Mouse (Mus musculus): ENCODE results near the gene Grm1. TPM values are rescaled to one million over a fixed set of nuclear protein-coding genes. Genes with fewer than 3 reads are reported as not detected.

The Grm1 gene
- polyA plus RNA-seq, 1 experiment from 2014 or later, result 0.64 TPM

DNA sequence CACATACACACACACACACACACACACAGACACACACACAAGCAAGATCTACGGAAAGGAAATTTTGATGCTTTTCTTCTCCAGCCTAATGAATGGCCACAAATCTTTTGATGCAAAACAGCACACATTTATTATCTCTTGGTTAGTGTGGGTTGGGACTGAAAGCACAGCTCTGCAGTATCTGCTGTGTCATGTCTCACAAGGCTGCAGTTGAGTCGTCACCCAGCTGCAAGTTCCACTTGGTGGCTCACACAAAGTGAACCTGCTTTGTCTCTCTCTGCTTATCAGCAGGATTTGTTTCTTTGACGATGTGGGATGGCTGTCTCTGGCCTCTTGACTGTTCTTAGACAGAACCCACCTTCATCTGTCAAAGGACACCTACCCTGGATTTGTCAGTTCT, 68.5 kb downstream of the Grm1 start:
- Histone ChIP-seq H3K4me1 (replicated peaks; ENCODE audit: control insufficient read depth, insufficient read depth, low read length) (no peaks in the 10 kb centered on the region), H3K27me3 (ENCODE audit: control insufficient read depth, insufficient read depth, low read length) (no peaks in the 10 kb centered on the region), H3K4me3 (ENCODE audit: low read depth, low read length) (no peak overlapping the region), H3K36me3 (ENCODE audit: control insufficient read depth, insufficient read depth, low read length) (no peaks in the 10 kb centered on the region), H3K27ac (ENCODE audit: low read depth, low read length) (no peak overlapping the region), H3K4me2 (ENCODE audit: low read depth, low read length, severe bottlenecking) (no peak overlapping the region), H3K9ac (ENCODE audit: low read length) (no peak overlapping the region), H3K9me3 (ENCODE audit: control insufficient read depth, low read length) (no peaks in the 10 kb centered on the region)
- DNase-seq (ENCODE audit: low spot score) (no peak), ATAC-seq (replicated peaks; ENCODE audit: low FRiP score) (no peak)
- 64% methylated on average over 3 of the region's 3 CpGs for WGBS

DNA sequence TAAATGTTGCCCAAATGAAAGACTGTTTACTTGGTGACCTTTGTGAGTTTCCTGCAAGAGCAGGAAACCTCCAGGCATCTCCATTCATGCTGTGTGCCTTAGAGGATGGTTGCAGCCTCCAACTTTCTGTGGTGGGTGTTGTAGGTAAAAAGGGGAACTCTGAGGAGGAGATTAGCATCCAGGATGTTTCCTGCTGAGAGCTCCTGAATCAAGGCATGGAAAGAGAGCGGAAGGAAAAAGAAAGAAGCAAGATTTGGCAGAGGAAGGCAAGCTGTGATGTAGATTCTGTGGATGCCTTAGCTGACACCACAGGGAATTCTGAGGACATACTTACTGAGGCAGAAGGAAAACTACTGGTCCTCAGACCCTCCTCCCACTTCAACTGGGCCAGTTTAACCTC, 85.4 kb downstream of the Grm1 start:
- no peaks in the 10 kb centered on the region for H3K4me1 ChIP-seq (replicated peaks; ENCODE audit: control insufficient read depth, insufficient read depth, low read length)
- H3K27me3 ChIP-seq (ENCODE audit: control insufficient read depth, insufficient read depth, low read length), result no peaks in the 10 kb centered on the region
- no peaks in the 10 kb centered on the region for H3K9me3 ChIP-seq (ENCODE audit: control insufficient read depth, low read length)
- no peak overlapping the region for H3K4me3 ChIP-seq (ENCODE audit: low read depth, low read length)
- ATAC-seq (replicated peaks; ENCODE audit: low FRiP score) (no peak), DNase-seq (ENCODE audit: low spot score) (no peak)
- no peak overlapping the region for H3K9ac ChIP-seq (ENCODE audit: low read length)
- no peak overlapping the region for H3K27ac ChIP-seq (ENCODE audit: low read depth, low read length)
- no peak overlapping the region for H3K4me2 ChIP-seq (ENCODE audit: low read depth, low read length, severe bottlenecking)
- WGBS, result 22% methylated on average over 1 of the region's 1 CpGs
- H3K36me3 ChIP-seq (ENCODE audit: control insufficient read depth, insufficient read depth, low read length), result no peaks in the 10 kb centered on the region

DNA sequence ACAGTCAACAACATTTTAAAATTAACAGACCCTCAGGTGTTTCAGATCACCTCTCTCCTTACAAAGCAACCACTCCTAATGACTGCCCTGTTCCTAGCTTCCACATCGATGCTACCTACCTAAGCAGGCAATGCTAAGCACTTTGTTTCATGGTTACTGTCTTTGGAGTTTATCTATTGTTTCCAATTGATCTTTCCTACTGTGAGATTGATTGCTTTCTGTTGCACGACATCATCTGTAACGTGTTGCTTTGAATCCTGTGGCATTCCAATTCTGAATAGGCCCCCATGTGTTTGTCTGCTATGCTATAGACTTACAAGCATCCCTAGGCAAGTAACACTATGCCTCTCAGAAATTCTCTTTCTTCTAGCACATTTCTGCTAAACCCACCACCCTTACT, 90.4 kb downstream of the Grm1 start:
- Histone ChIP-seq H3K36me3 (ENCODE audit: control insufficient read depth, insufficient read depth, low read length) (no peaks in the 10 kb centered on the region), H3K27me3 (ENCODE audit: control insufficient read depth, insufficient read depth, low read length) (no peaks in the 10 kb centered on the region), H3K27ac (ENCODE audit: low read depth, low read length) (no peak overlapping the region), H3K9ac (ENCODE audit: low read length) (no peak overlapping the region), H3K9me3 (ENCODE audit: control insufficient read depth, low read length) (no peaks in the 10 kb centered on the region), H3K4me1 (replicated peaks; ENCODE audit: control insufficient read depth, insufficient read depth, low read length) (no peaks in the 10 kb centered on the region), H3K4me3 (ENCODE audit: low read depth, low read length) (no peak overlapping the region), H3K4me2 (ENCODE audit: low read depth, low read length, severe bottlenecking) (no peak overlapping the region)
- ATAC-seq (replicated peaks; ENCODE audit: low FRiP score) (no peak), DNase-seq (ENCODE audit: low spot score) (no peak)
- 53% methylated on average over 3 of the region's 3 CpGs for WGBS

DNA sequence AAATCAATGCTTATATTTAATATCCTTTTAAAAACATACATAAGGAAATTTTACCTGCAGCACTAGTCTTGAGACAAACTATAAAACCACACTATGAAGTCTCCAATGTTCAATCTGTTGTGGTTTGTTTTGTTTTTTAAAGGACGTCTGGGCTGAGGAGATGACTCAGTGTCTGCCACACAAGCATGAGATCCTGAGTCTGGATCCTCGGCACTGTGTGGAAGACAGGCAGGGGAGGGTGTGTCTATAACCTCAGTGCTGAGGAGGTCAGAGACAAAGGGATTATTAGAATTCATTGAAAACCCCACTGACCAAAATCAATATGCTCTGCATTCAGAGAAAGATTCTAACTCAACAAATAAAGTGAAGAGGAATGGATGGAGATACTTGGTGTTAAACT, 110.8 kb downstream of the Grm1 start:
- DNase-seq (ENCODE audit: low spot score) (no peak), ATAC-seq (replicated peaks; ENCODE audit: low FRiP score) (no peak)
- no peaks in the 10 kb centered on the region for H3K27me3 ChIP-seq (ENCODE audit: control insufficient read depth, insufficient read depth, low read length)
- H3K9me3 ChIP-seq (ENCODE audit: control insufficient read depth, low read length), result no peaks in the 10 kb centered on the region
- H3K27ac ChIP-seq (ENCODE audit: low read depth, low read length), result no peak overlapping the region
- H3K9ac ChIP-seq (ENCODE audit: low read length), result no peak overlapping the region
- no peaks in the 10 kb centered on the region for H3K36me3 ChIP-seq (ENCODE audit: control insufficient read depth, insufficient read depth, low read length)
- WGBS, result 71% methylated on average over 2 of the region's 2 CpGs
- no peaks in the 10 kb centered on the region for H3K4me1 ChIP-seq (replicated peaks; ENCODE audit: control insufficient read depth, insufficient read depth, low read length)
- H3K4me2 ChIP-seq (ENCODE audit: low read depth, low read length, severe bottlenecking), result no peak overlapping the region
- H3K4me3 ChIP-seq (ENCODE audit: low read depth, low read length), result no peak overlapping the region

DNA sequence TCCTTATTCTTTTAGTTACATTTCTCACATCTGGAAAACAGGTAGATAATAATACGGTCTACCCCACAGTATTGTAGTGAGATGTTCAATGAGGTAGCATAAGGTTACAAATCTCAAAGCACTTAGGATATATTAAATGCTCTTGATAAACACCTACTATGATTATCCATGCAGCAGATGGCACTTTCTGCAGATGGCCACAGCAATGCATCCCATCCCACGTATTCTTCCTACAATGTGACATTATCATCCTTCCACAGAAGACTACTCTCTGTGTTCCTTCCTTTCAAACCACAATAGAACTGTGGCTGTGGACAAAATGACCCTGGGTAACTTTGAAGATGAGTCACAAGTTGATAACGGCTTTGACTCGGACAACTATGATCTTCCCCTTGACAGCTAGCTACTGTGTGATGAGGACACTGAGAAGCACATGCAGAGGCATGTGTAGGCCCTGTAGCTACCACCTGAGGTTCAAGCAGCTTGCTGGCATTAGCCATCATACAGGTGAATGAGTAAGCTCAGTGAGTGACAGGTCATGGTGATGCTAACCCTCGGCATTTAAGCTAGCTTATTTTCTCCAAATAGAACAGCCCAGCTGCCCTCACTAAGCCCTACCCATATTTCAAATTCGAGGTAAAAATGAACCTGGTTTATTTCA, 117.5 kb downstream of the Grm1 start:
- Histone ChIP-seq H3K27ac (ENCODE audit: low read depth, low read length) (no peak overlapping the region), H3K27me3 (ENCODE audit: control insufficient read depth, insufficient read depth, low read length) (no peaks in the 10 kb centered on the region), H3K4me3 (ENCODE audit: low read depth, low read length) (no peak overlapping the region), H3K4me1 (replicated peaks; ENCODE audit: control insufficient read depth, insufficient read depth, low read length) (no peaks in the 10 kb centered on the region), H3K36me3 (ENCODE audit: control insufficient read depth, insufficient read depth, low read length) (no peaks in the 10 kb centered on the region), H3K9ac (ENCODE audit: low read length) (no peak overlapping the region), H3K9me3 (ENCODE audit: control insufficient read depth, low read length) (no peaks in the 10 kb centered on the region; the same call in 1 of the 2 replicates), H3K4me2 (ENCODE audit: low read depth, low read length, severe bottlenecking) (no peak overlapping the region)
- ATAC-seq (replicated peaks; ENCODE audit: low FRiP score), result no peak
- 85% methylated on average over 6 of the region's 6 CpGs for WGBS
- no peak for DNase-seq (ENCODE audit: low spot score)

DNA sequence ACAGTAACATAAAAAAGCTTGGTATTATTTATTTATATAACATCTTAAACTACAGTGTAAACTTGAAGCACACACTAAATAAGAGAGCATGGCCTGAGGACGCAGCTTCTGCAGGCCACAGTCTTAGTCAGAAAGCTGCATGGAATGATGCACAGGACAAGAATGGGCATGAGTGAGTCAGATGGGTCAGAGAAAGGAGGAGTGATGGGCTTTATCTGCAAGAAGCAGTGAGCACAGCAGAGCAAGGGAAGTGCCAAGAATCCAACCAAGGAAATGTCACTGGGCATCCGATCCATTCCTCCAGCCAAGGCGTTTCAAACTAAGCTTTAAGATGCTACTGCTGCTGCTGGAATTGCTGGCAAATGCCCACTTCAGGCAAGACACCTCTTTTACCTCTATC, 131.6 kb downstream of the Grm1 start:
- no peak for ATAC-seq (replicated peaks; ENCODE audit: low FRiP score)
- 85% methylated on average over 3 of the region's 3 CpGs for WGBS

DNA sequence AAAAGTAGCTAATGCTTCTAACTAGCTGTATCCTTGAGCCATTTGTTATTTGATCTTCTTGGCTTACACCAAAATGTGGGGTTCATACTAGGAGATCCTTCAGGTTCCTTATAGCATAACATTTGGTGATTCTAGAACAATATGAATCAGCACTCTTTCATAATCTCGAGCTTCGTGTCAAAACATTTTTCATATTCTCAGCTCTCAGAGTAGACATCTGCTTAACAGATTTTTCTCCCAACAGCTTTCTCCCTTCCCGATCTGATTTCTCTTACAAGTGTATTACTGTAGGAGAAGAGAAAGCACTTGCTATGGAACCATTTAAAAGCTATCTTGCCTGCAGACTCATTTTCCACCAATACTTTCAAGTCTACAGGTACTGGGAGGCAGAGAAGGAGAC, 133.0 kb downstream of the Grm1 start:
- DNase-seq (ENCODE audit: low spot score), result no peak
- H3K4me1 ChIP-seq (replicated peaks; ENCODE audit: control insufficient read depth, insufficient read depth, low read length), result no peaks in the 10 kb centered on the region
- H3K9ac ChIP-seq (ENCODE audit: low read length), result no peak overlapping the region
- no peak overlapping the region for H3K4me3 ChIP-seq (ENCODE audit: low read depth, low read length)
- H3K36me3 ChIP-seq (ENCODE audit: control insufficient read depth, insufficient read depth, low read length), result no peaks in the 10 kb centered on the region
- WGBS, result 85% methylated on average over 3 of the region's 3 CpGs
- no peak overlapping the region for H3K4me2 ChIP-seq (ENCODE audit: low read depth, low read length, severe bottlenecking)
- H3K27me3 ChIP-seq (ENCODE audit: control insufficient read depth, insufficient read depth, low read length), result no peaks in the 10 kb centered on the region
- no peaks in the 10 kb centered on the region for H3K9me3 ChIP-seq (ENCODE audit: control insufficient read depth, low read length)
- no peak overlapping the region for H3K27ac ChIP-seq (ENCODE audit: low read depth, low read length)
- ATAC-seq (replicated peaks; ENCODE audit: low FRiP score), result no peak

More for the DNA sequence above, 131.6 kb downstream of the Grm1 start:
- Histone ChIP-seq H3K9ac (ENCODE audit: low read length) (no peak overlapping the region), H3K9me3 (ENCODE audit: control insufficient read depth, low read length) (no peaks in the 10 kb centered on the region), H3K4me1 (replicated peaks; ENCODE audit: control insufficient read depth, insufficient read depth, low read length) (no peaks in the 10 kb centered on the region), H3K27me3 (ENCODE audit: control insufficient read depth, insufficient read depth, low read length) (no peaks in the 10 kb centered on the region), H3K36me3 (ENCODE audit: control insufficient read depth, insufficient read depth, low read length) (no peaks in the 10 kb centered on the region), H3K27ac (ENCODE audit: low read depth, low read length) (no peak overlapping the region), H3K4me3 (ENCODE audit: low read depth, low read length) (no peak overlapping the region), H3K4me2 (ENCODE audit: low read depth, low read length, severe bottlenecking) (no peak overlapping the region)
- DNase-seq (ENCODE audit: low spot score), result no peak

DNA sequence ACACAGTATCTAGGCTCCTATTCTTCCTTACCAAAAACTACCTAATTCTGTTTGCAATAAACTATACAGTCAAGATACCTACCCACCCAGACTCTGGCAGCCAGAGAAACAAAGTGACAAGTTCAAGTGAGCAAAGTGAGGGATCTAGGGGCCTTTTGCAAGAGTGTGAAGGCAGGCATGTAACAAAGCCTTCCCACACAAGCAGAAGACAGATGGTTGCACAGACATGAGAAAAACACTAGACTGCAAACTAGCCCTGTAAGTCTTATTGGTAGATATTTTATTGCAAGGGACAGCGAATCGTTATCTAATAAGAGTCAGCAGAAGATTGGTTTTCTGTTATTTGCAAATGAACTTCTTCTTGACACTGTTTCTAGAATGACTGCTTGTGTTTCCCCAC, 134.6 kb downstream of the Grm1 start:
- DNase-seq (ENCODE audit: low spot score) (no peak), ATAC-seq (replicated peaks; ENCODE audit: low FRiP score) (no peak)
- Histone ChIP-seq H3K9me3 (ENCODE audit: control insufficient read depth, low read length) (no peaks in the 10 kb centered on the region), H3K4me3 (ENCODE audit: low read depth, low read length) (no peak overlapping the region), H3K4me1 (replicated peaks; ENCODE audit: control insufficient read depth, insufficient read depth, low read length) (no peaks in the 10 kb centered on the region), H3K27ac (ENCODE audit: low read depth, low read length) (no peak overlapping the region), H3K36me3 (ENCODE audit: control insufficient read depth, insufficient read depth, low read length) (no peaks in the 10 kb centered on the region), H3K9ac (ENCODE audit: low read length) (no peak overlapping the region), H3K4me2 (ENCODE audit: low read depth, low read length, severe bottlenecking) (no peak overlapping the region), H3K27me3 (ENCODE audit: control insufficient read depth, insufficient read depth, low read length) (no peaks in the 10 kb centered on the region)
- WGBS, result 93% methylated on average over 2 of the region's 2 CpGs

DNA sequence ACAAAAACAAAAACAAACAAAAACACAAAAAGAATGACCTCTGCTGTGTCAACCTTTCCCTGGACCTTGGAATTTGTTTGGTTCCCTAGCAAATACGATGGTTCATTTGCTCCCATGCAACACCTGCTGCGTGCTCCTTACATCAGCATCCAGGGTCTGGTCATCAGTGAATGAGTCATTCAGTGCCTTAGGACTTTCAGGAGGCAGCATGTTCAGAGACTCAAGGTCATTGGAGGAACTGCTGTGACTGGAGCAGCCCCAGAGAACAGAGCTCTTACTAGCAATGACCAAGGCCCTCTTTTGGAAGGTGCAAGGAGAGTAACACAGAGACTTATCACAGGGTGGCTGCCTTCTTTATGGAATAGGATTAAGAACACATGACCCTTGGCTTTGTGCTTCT, 138.2 kb downstream of the Grm1 start:
- WGBS, result 91% methylated on average over 2 of the region's 2 CpGs
- no peak overlapping the region for H3K4me3 ChIP-seq (ENCODE audit: low read depth, low read length)
- H3K9me3 ChIP-seq (ENCODE audit: control insufficient read depth, low read length), result no peaks in the 10 kb centered on the region
- no peaks in the 10 kb centered on the region for H3K36me3 ChIP-seq (ENCODE audit: control insufficient read depth, insufficient read depth, low read length)
- no peak overlapping the region for H3K4me2 ChIP-seq (ENCODE audit: low read depth, low read length, severe bottlenecking)
- DNase-seq (ENCODE audit: low spot score), result no peak
- no peaks in the 10 kb centered on the region for H3K4me1 ChIP-seq (replicated peaks; ENCODE audit: control insufficient read depth, insufficient read depth, low read length)
- H3K27me3 ChIP-seq (ENCODE audit: control insufficient read depth, insufficient read depth, low read length), result no peaks in the 10 kb centered on the region
- ATAC-seq (replicated peaks; ENCODE audit: low FRiP score), result no peak
- no peak overlapping the region for H3K9ac ChIP-seq (ENCODE audit: low read length)
- H3K27ac ChIP-seq (ENCODE audit: low read depth, low read length), result no peak overlapping the region

All from forebrain, embryonic 11.5 days (tissue).